Comparison of ENCODE assay signal across 9 mouse cellular contexts in genomic region chr13:60737632-60738324, GRCm38 (mm10). TPM values are rescaled to one million over a fixed set of nuclear protein-coding genes. Genes with fewer than 3 reads are reported as not detected.
DNase-seq lines count a peak whose midpoint lies in the region; ATAC-seq and TF ChIP-seq lines count a peak whose summit lies in the region.
"Had no signal": no experiment of that assay in that cellular context is flagged by ENCODE, and none has a peak within 500 bp of the region (broad histone marks: within the 10 kb centered on the region; RNA-seq: fewer than 3 reads in every experiment).

No protein-coding gene starts in this region.

- H3K4me1 ChIP-seq in ES-E14 (ENCODE audit: control insufficient read depth in 2 of 2, insufficient read depth in 2 of 2, low read length in 2 of 2, poor library complexity in 1 of 2) = peaks cover 0 to 5% of the 10 kb centered on the region in 2 experiments; a peak in 1 of 4 replicates
- peaks cover 3% of the 10 kb centered on the region; the same call in 1 of the 2 replicates for H3K4me1 ChIP-seq in forebrain, embryonic 15.5 days
- peaks cover 20% of the 10 kb centered on the region for H3K4me1 ChIP-seq in hindbrain, embryonic 10.5 days (replicated peaks)

- peaks cover 4% of the 10 kb centered on the region; the same call in 1 of the 2 replicates for H3K36me3 ChIP-seq in ES-E14 (ENCODE audit: control insufficient read depth, insufficient read depth, low read length, poor library complexity, severe bottlenecking)
- peaks cover 48% of the 10 kb centered on the region for H3K36me3 ChIP-seq in forebrain, embryonic 15.5 days
- H3K36me3 ChIP-seq in hindbrain, embryonic 10.5 days = peaks cover 69% of the 10 kb centered on the region
- peaks cover 6% of the 10 kb centered on the region; the same call in 1 of the 2 replicates for H3K36me3 ChIP-seq in macrophage (ENCODE audit: inconsistent target)

- H3K4me2 ChIP-seq in forebrain, embryonic 15.5 days (replicated peaks) = no peak overlapping the region

- peak; percentile 90 for DNase-seq in ES-E14 (ENCODE audit: low read depth, low spot score)
- peak; percentile 71 to 84 for DNase-seq in adrenal gland, postnatal 36 days
- DNase-seq in hindbrain, embryonic 10.5 days (ENCODE audit: low spot score) = peak; percentile 71
- peak; percentile 37 to 54 for DNase-seq in layer of hippocampus, postnatal 14 days (ENCODE audit: low spot score in 2 of 2)
- DNase-seq in retina, postnatal 1 day = peak; percentile 78
- peak; percentile 78 to 86 for DNase-seq in urinary bladder, postnatal 4 days (ENCODE audit: low spot score in 2 of 2)

- in situ Hi-C loops in ES-E14 (cut with MboI; ENCODE audit: low sequenced_read_pairs in 2 of 2, unreplicated experiment in 2 of 2) = no loop called here

- H3K9me3 ChIP-seq in ES-E14 (ENCODE audit: control insufficient read depth, insufficient read depth, low read depth, low read length) = no peaks in the 10 kb centered on the region
- no peaks in the 10 kb centered on the region for H3K9me3 ChIP-seq in forebrain, embryonic 15.5 days
- no peaks in the 10 kb centered on the region for H3K9me3 ChIP-seq in hindbrain, embryonic 10.5 days

- H3K27ac ChIP-seq in ES-E14 (ENCODE audit: insufficient read depth, low read depth, low read length, poor library complexity, severe bottlenecking) (no peak overlapping the region), macrophage (peak overlapping the region; percentile 38)
- H3K27ac ChIP-seq in forebrain, embryonic 15.5 days (replicated peaks) = no peak overlapping the region
- peak overlapping the region; percentile 19 for H3K27ac ChIP-seq in hindbrain, embryonic 10.5 days

- no peaks in the 10 kb centered on the region for H3K79me2 ChIP-seq in macrophage (ENCODE audit: inconsistent target)

- H3K27me3 ChIP-seq in forebrain, embryonic 15.5 days = no peaks in the 10 kb centered on the region
- no peaks in the 10 kb centered on the region for H3K27me3 ChIP-seq in hindbrain, embryonic 10.5 days (ENCODE audit: insufficient read depth, poor library complexity, severe bottlenecking)

- H3K9ac ChIP-seq in ES-E14 (ENCODE audit: insufficient read depth, low read depth, low read length, poor library complexity, severe bottlenecking) = no peak overlapping the region
- H3K9ac ChIP-seq in forebrain, embryonic 15.5 days (replicated peaks) = no peak overlapping the region

- peak; percentile 44 for ATAC-seq in forebrain, embryonic 15.5 days (replicated peaks)

- 27% methylated on average over 9 of the region's 9 CpGs for WGBS in forebrain, embryonic 15.5 days
- 23% methylated on average over 9 of the region's 9 CpGs for WGBS in hindbrain, embryonic 10.5 days
- WGBS in macrophage (ENCODE audit: missing documents) = 13% methylated on average over 9 of the region's 9 CpGs

- peak overlapping the region in 1 of 2 experiments; percentile 18; a peak in 2 of 4 replicates for H3K4me3 ChIP-seq in ES-E14 (ENCODE audit: insufficient read depth in 1 of 2, low read depth in 1 of 2, low read length in 2 of 2, poor library complexity in 1 of 2, severe bottlenecking in 1 of 2)
- no peak overlapping the region for H3K4me3 ChIP-seq in forebrain, embryonic 15.5 days
- peak overlapping the region; percentile 16; the same call in 1 of the 2 replicates for H3K4me3 ChIP-seq in hindbrain, embryonic 10.5 days
- H3K4me3 ChIP-seq in macrophage (ENCODE audit: inconsistent target) = no peak overlapping the region; the same call in 1 of the 2 replicates

TF ChIP-seq in ES-E14, 5 proteins besides CTCF, POLR2A, EP300 and RAD21:
- no peak for TF ChIP-seq HCFC1 (IDR thresholded peaks at IDR 0.05; ENCODE audit: borderline replicate concordance, insufficient read depth, low read length)
- no peak for TF ChIP-seq MAFK (IDR thresholded peaks at IDR 0.05; ENCODE audit: insufficient read depth, low read depth, low read length)
- TF ChIP-seq CHD2 (IDR thresholded peaks at IDR 0.05; ENCODE audit: low read depth, low read length) = no peak
- TF ChIP-seq ZC3H11A (IDR thresholded peaks at IDR 0.05; ENCODE audit: borderline replicate concordance, low read depth, low read length) = no peak
- no peak for TF ChIP-seq ZNF384 (IDR thresholded peaks at IDR 0.05; ENCODE audit: low read depth, low read length)

RNA-seq across cellular contexts. Expression of gene BC051665, which starts 48.4 kb away (rescaled TPM):
- not detected in 2 replicates for total RNA-seq in ES-E14 (2012; rRNA removed)
- not detected for total RNA-seq in adrenal gland, postnatal 36 days (2021)
- polyA plus RNA-seq in forebrain, embryonic 15.5 days (2015; fragmentation: Nextera tagmentation; extraction: Ambion mirVana) = not detected in 2 replicates
- polyA plus RNA-seq in hindbrain, embryonic 10.5 days (2016; fragmentation: Nextera tagmentation; extraction: Ambion mirVana) = not detected in 2 replicates
- not detected for total RNA-seq in layer of hippocampus, postnatal 14 days (2021)
- not detected for total RNA-seq in macrophage (2018; cell fraction: chromatin; rRNA removed)
- not detected for total RNA-seq in macrophage (2018; cell fraction: cytosol; rRNA removed)
- not detected for total RNA-seq in macrophage (2018; cell fraction: nucleus; rRNA removed)
- polyA plus RNA-seq in macrophage (2018) = not detected in 3 replicates
- total RNA-seq: left cerebral cortex, adult 8-10 months had no signal

Comparison
In these comparisons a context has a peak if more than half of its experiments do, and no peak if none do; other contexts are left out.
1. H3K27ac ChIP-seq: peak in hindbrain, embryonic 10.5 days (single experiment) and macrophage (single experiment); none in ES-E14 (single experiment) and forebrain, embryonic 15.5 days (single experiment).
2. Peak in every context shown above with its lines, with median percentiles within 50 percentile points of each other: DNase-seq.